Mouse (Mus musculus) heart, embryonic 15.5 days (tissue): Measurements from ENCODE around the gene Zfp108. TPM values are rescaled to one million over a fixed set of nuclear protein-coding genes. Genes with fewer than 3 reads are reported as not detected.

Experiments
- ATAC-seq: fragments of 200-750 bp; cut with Nextera tagmentation; replicated peaks from 2 replicates; pipeline ENCODE4 v1.8.0; 2017; ENCODE audit warnings: low read depth, moderate TSS enrichment; ENCODE audit not compliant: insufficient number of reproducible peaks, insufficient read depth, low FRiP score
- H3K27ac ChIP-seq: fragments of 300-500 bp; sonication (generic); 2 replicates; pipeline ENCODE4 v1.5.1; 2015; ENCODE audit warnings: mild to moderate bottlenecking, inconsistent platforms
- H3K27me3 ChIP-seq: fragments of 300-500 bp; sonication (generic); 2 replicates; pipeline ENCODE4 v1.6.1; 2015; ENCODE audit warnings: inconsistent platforms
- H3K36me3 ChIP-seq: fragments of 300-500 bp; sonication (generic); 2 replicates; pipeline ENCODE4 v1.6.1; 2015; ENCODE audit warnings: mild to moderate bottlenecking, inconsistent platforms
- H3K4me1 ChIP-seq: fragments of 300-500 bp; sonication (generic); replicated peaks from 2 replicates; pipeline ENCODE4 v1.6.1; 2015; ENCODE audit warnings: inconsistent platforms
- H3K4me2 ChIP-seq: fragments of 300-500 bp; sonication (generic); 2 replicates; pipeline ENCODE4 v1.6.1; 2015; ENCODE audit warnings: inconsistent platforms, mild to moderate bottlenecking, moderate library complexity
- H3K4me3 ChIP-seq: fragments of 300-500 bp; sonication (generic); 2 replicates; pipeline ENCODE4 v1.5.1; 2015; ENCODE audit warnings: mild to moderate bottlenecking, inconsistent platforms
- H3K9ac ChIP-seq: fragments of 300-500 bp; sonication (generic); 2 replicates; pipeline ENCODE4 v1.6.1; 2015; ENCODE audit warnings: mild to moderate bottlenecking, inconsistent platforms
- H3K9me3 ChIP-seq: fragments of 300-500 bp; sonication (generic); replicated peaks from 2 replicates; pipeline ENCODE4 v1.6.1; 2016; ENCODE audit warnings: inconsistent platforms
- WGBS: fragments of 180-500 bp; shearing (Covaris S2); methylation state at CpG from one replicate; pipeline ENCODE4 v1.1.7; 2015; ENCODE audit warnings: mixed read lengths; 5-methylcytosine and 5-hydroxymethylcytosine counted together
- polyA plus RNA-seq: library from polyadenylated mRNA; unstranded; fragments of >200 nt; fragmentation: Nextera tagmentation; extraction: Ambion mirVana; gene quantifications from 2 replicates; pipeline ENCODE4 v1.2.1, GENCODE M21; 2015

Gene Zfp108
- polyA plus RNA-seq, 1 experiment from 2014 or later = 2.1 TPM

DNA sequence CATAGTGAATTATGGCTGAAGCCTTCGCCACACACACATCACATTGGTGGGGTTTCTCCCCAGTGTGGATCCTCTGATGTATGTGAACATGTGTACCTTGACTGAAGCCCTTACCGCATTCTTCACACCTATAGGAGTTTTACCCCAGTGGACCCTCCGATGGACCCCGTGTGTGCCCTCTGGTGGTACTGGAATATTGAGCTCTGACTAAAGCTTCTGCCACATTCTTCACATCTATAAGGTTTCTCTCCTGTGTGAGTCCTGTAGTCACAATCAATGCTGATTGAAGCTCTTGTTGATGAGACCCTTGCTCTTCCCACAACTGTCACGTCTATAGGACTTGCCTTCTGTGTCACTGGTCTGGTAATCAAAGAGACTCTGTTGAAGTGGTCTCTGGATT lies 33.1 kb downstream of the Zfp108 start:
- no peaks in the 10 kb centered on the region for H3K9me3 ChIP-seq
- H3K36me3 ChIP-seq = peaks cover 29% of the 10 kb centered on the region
- ATAC-seq = no peak
- H3K4me1 ChIP-seq = no peaks in the 10 kb centered on the region
- H3K27me3 ChIP-seq = no peaks in the 10 kb centered on the region
- H3K9ac ChIP-seq = no peak overlapping the region
- no peak overlapping the region for H3K27ac ChIP-seq
- no peak overlapping the region for H3K4me2 ChIP-seq
- WGBS = 84% methylated on average over 5 of the region's 5 CpGs
- no peak overlapping the region for H3K4me3 ChIP-seq

DNA sequence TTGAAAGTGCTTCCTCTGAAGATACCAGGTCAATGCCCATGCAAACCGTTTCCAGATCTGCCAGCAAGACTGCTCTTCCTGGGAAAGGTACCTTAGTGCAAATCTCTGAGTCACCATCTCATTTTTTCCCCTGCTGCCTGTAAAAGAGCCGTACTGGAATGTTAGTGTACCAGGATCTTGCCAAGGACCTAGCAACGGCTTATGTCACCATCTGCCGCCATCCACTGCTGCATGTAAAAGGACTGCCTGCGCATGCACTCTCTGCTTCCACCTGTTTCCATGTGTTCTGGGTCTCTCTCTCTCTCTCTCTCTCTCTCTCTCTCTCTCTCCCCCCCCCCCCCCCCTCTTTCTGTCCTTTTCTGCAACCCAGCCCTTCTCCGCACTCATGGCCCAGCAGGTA lies 33.9 kb downstream of the Zfp108 start:
- WGBS = 86% methylated on average over 6 of the region's 6 CpGs
- H3K9ac ChIP-seq = no peak overlapping the region
- H3K27ac ChIP-seq = no peak overlapping the region
- ATAC-seq = no peak
- H3K36me3 ChIP-seq = peaks cover 37% of the 10 kb centered on the region
- no peak overlapping the region for H3K4me3 ChIP-seq
- H3K4me2 ChIP-seq = no peak overlapping the region
- H3K27me3 ChIP-seq = no peaks in the 10 kb centered on the region
- H3K4me1 ChIP-seq = no peaks in the 10 kb centered on the region
- no peaks in the 10 kb centered on the region for H3K9me3 ChIP-seq

- H3K27ac ChIP-seq = no peak overlapping the region
- no peak overlapping the region for H3K9ac ChIP-seq
- H3K4me3 ChIP-seq = no peak overlapping the region
- no peaks in the 10 kb centered on the region for H3K27me3 ChIP-seq
- ATAC-seq = no peak
- H3K4me1 ChIP-seq = no peaks in the 10 kb centered on the region
- no peak overlapping the region for H3K4me2 ChIP-seq
- no peaks in the 10 kb centered on the region for H3K9me3 ChIP-seq
- H3K36me3 ChIP-seq = peaks cover 52% of the 10 kb centered on the region
- 92% methylated on average over 4 of the region's 4 CpGs for WGBS
Measured at GRCm38 (mm10) chr7:24290106-24290693, 35.6 kb downstream of the Zfp108 start.

DNA sequence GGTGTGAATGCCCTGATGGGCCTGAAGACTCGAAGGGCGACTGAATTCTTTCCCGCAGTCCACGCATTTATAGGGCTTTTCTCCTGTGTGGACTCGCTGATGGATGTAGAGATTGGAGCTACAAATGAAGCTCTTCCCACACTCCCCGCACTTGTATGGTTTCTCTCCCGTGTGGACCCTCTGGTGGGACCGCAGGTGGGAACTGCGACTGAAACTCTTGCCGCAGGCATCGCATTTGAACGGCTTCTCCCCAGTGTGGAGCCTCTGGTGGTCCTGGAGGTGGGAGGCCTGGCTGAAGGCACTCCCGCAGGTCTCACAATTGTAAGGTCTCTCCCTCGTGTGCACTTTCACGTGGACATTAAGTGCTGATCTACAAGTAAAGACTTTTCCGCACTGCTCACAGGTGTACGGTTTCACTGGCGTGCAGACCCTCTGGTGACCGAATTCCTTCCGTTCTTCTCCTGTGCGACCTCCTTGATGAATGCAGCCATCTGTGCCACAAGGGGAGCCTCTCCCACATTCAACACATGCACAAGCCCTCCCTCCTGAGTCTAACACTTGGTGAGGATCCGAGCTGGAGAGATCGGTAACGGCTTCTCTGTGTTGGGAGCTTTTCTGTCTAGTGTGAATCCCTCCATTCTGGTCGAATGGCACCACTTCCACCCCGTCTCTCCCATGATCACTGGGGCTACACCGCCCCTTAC lies 36.9 kb downstream of the Zfp108 start:
- ATAC-seq = no peak
- H3K4me3 ChIP-seq = no peak overlapping the region
- WGBS = 86% methylated on average over 27 of the region's 27 CpGs

GRCm38 (mm10) chr7:24293061-24293851 lies 38.7 kb downstream of the Zfp108 start:
- H3K4me1 ChIP-seq = peaks cover 4% of the 10 kb centered on the region
- WGBS = 85% methylated on average over 12 of the region's 12 CpGs
- H3K27me3 ChIP-seq = no peaks in the 10 kb centered on the region
- no peak overlapping the region for H3K4me2 ChIP-seq
- H3K9ac ChIP-seq = no peak overlapping the region
- no peak for ATAC-seq
- H3K9me3 ChIP-seq = no peaks in the 10 kb centered on the region
- no peak overlapping the region for H3K4me3 ChIP-seq
- H3K27ac ChIP-seq = no peak overlapping the region
- peaks cover 70% of the 10 kb centered on the region for H3K36me3 ChIP-seq

More for the DNA sequence above, 36.9 kb downstream of the Zfp108 start:
- H3K4me2 ChIP-seq = no peak overlapping the region
- H3K36me3 ChIP-seq = peaks cover 66% of the 10 kb centered on the region
- H3K9ac ChIP-seq = no peak overlapping the region
- H3K27me3 ChIP-seq = no peaks in the 10 kb centered on the region
- no peaks in the 10 kb centered on the region for H3K9me3 ChIP-seq
- no peaks in the 10 kb centered on the region for H3K4me1 ChIP-seq
- no peak overlapping the region for H3K27ac ChIP-seq

DNA sequence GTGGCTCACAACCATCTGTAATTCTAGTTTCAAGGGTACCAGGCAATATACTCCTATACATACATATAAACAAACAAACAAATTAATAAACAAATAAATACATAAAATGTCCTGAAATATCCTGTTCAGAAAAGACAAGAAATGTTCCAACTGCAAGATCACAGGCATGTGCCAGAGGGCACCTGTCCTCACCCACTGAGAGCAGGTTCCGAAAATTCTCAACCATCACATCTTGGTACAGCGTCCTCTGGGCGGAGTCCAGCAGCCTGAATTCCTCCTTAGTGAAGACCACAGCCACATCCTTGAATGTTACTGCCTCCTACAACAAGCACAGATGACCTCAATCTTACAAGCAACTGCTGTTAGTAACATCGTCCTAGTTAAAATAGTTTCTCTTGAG lies 40.2 kb downstream of the Zfp108 start:
- peaks cover 70% of the 10 kb centered on the region for H3K36me3 ChIP-seq
- H3K4me1 ChIP-seq = peaks cover 8% of the 10 kb centered on the region
- H3K9ac ChIP-seq = no peak overlapping the region
- no peak overlapping the region for H3K4me2 ChIP-seq
- no peak overlapping the region for H3K27ac ChIP-seq
- H3K4me3 ChIP-seq = no peak overlapping the region
- H3K27me3 ChIP-seq = no peaks in the 10 kb centered on the region
- 96% methylated on average over 4 of the region's 4 CpGs for WGBS
- no peak for ATAC-seq
- no peaks in the 10 kb centered on the region for H3K9me3 ChIP-seq

DNA sequence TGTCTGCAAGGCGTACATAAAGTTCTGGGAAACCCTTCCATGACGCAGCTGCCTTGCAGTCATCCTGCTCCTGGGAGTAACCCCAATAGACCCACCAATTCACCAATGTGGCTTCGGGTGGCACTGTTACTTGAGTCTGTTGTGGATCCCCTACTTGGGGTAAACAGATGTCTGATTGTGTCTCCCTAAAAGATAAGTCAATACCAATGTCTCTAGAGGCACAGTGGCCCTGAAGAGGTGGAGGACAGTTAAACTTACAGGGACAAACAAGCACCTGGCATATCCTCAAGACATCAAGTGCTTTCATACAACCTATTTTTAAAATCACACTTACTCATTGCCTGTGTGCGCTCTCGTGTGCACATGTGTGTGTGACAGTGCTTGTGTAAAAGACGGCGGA lies 40.8 kb downstream of the Zfp108 start:
- H3K9me3 ChIP-seq = no peaks in the 10 kb centered on the region
- no peak for ATAC-seq
- H3K27ac ChIP-seq = no peak overlapping the region
- WGBS = 94% methylated on average over 7 of the region's 7 CpGs
- no peak overlapping the region for H3K4me3 ChIP-seq
- H3K27me3 ChIP-seq = no peaks in the 10 kb centered on the region
- peaks cover 64% of the 10 kb centered on the region for H3K36me3 ChIP-seq
- H3K4me1 ChIP-seq = peaks cover 14% of the 10 kb centered on the region
- no peak overlapping the region for H3K4me2 ChIP-seq
- H3K9ac ChIP-seq = no peak overlapping the region

DNA sequence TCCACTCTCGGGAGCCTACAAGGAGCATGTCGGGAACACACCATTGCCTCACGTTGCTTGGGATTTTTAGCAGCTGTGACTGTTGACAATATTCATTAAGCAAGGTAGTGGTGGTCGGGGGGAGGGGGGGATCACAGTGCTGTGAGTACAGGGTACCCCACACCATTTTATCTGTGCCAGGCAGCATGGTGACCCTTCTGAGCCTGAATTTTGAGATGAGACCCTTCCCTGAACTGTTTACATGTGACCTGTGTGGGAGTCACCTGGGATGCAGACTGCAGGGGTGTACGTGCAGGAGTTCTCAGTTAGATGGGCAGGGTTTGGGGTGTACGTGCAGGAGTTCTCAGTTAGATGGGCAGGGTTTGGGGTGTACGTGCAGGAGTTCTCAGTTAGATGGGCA lies 41.8 kb downstream of the Zfp108 start:
- H3K27ac ChIP-seq = no peak overlapping the region
- 87% methylated on average over 7 of the region's 7 CpGs for WGBS
- ATAC-seq = no peak
- peaks cover 18% of the 10 kb centered on the region for H3K4me1 ChIP-seq
- peaks cover 54% of the 10 kb centered on the region for H3K36me3 ChIP-seq
- no peaks in the 10 kb centered on the region for H3K27me3 ChIP-seq
- H3K9me3 ChIP-seq = no peaks in the 10 kb centered on the region
- no peak overlapping the region for H3K4me3 ChIP-seq
- H3K4me2 ChIP-seq = no peak overlapping the region
- no peak overlapping the region for H3K9ac ChIP-seq

DNA sequence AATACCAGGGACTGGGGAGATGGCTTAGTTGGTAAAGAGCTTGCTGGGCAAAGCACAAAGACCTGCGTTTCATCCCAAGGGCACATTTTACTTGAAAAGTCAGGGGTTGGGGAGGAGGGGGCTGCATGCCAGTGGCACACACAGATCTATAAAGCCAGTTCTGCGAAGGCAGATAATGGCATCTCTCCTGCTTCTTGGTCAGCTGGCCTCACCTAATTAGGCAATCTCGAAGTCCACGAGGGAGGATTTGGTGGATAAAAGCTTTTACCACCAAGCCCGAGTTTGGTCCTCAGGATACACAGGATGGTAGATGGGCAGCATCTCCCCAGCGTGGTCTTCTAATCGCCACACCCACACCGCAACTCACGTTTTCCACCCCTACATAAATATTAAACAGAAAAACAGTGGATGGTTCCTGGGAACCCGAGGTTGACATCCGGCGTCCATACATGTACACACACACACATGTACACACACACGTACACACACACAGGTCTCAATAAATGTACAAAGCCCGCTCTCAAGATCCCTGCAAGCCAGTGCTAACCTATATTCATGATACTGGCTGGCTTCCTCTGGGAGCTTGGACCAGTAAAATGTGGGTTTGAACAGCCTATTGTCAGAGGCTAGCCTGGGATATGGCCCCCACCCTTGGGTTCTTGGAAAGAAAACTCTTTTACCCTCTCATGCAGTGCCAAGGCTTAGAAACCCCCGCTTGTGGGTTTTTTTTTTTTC lies 42.9 kb downstream of the Zfp108 start:
- peaks cover 46% of the 10 kb centered on the region for H3K36me3 ChIP-seq

GRCm38 (mm10) chr7:24298635-24298972 lies 44.0 kb downstream of the Zfp108 start:
- peak overlapping the region; percentile 89 for H3K4me3 ChIP-seq
- WGBS = under 1% methylated on average over 12 of the region's 12 CpGs
- H3K9ac ChIP-seq = peak overlapping the region; percentile 79
- H3K27me3 ChIP-seq = no peaks in the 10 kb centered on the region
- H3K36me3 ChIP-seq = peaks cover 44% of the 10 kb centered on the region
- peak overlapping the region; percentile 79 for H3K27ac ChIP-seq
- peaks cover 18% of the 10 kb centered on the region for H3K4me1 ChIP-seq
- peak overlapping the region; percentile 91 for H3K4me2 ChIP-seq
- ATAC-seq = 0 out of 2 replicates have a peak, but pooled peaks have one; percentile 12
- H3K9me3 ChIP-seq = no peaks in the 10 kb centered on the region

More for the DNA sequence above, 42.9 kb downstream of the Zfp108 start:
- 89% methylated on average over 15 of the region's 15 CpGs for WGBS
- Histone ChIP-seq H3K4me2 (peak overlapping the region; percentile 91; the same call in 1 of the 2 replicates), H3K9me3 (no peaks in the 10 kb centered on the region), H3K27ac (no peak overlapping the region), H3K27me3 (no peaks in the 10 kb centered on the region), H3K4me1 (peaks cover 18% of the 10 kb centered on the region), H3K9ac (no peak overlapping the region), H3K4me3 (peak overlapping the region; percentile 89; the same call in 1 of the 2 replicates)
- ATAC-seq = no peak
